Mouse (Mus musculus) bone marrow, adult 2 months (tissue): ENCODE results near the gene Dhx40.

Experiments used
- CTCF ChIP-seq: fragments of 200-500 bp; IDR thresholded peaks from 2 replicates; pipeline ENCODE4 v1.5.1; 2011; ENCODE audit warnings: low read length, control low read depth; ENCODE audit not compliant: control insufficient read depth, insufficient read depth
- POLR2A ChIP-seq: fragments of 200-500 bp; IDR thresholded peaks from 2 replicates; pipeline ENCODE4 v1.6.1; 2011; ENCODE audit warnings: low read depth, mild to moderate bottlenecking, control low read depth, low read length, borderline replicate concordance; ENCODE audit not compliant: control insufficient read depth

DNA sequence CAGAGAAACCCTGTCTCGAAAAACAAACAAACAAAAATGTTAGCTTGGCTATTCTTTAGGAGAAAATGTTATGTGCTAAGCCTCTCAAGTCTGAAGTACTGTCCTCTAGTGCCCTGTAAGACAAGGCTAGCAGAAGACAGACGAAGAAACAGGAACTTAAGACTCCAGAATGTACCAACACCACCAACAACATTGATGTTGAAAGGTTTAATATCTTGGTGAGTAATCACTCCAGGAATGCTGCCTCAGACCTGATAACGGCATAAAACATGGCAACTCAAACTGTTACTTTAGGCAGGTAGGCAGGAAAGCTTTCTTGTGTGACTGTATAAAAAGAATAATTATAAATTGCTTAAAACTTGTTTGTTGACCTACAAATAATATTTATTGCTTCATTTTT is 83.5 kb downstream of the Dhx40 start:
- TF ChIP-seq POLR2A = no peak
- no peak for TF ChIP-seq CTCF
